Mouse (Mus musculus): Measurements from ENCODE around the gene Tnpo1. TPM values are rescaled to one million over a fixed set of nuclear protein-coding genes. Genes with fewer than 3 reads are reported as not detected.

Tnpo1 gene
- polyA plus RNA-seq, 1 experiment = 27.0 TPM

DNA sequence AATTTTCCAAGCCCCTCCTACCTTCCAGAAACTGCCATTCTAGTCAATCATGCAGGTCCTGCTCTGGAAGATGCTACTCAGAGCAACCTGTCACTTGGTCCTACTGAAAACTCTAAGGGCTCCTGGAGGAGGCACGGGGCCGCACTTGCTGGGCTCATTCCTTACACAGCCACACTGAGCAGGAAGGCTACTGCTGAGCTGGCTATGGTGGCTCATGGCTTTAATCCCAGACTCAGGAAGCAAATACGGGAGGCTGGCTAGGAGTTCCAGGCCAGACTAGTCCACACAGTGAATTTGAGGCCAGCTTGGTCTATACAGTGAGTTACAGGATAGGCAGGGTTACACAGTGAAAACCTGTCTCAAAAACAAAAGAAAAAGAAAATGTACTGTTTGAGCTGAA lies 15.4 kb downstream of the Tnpo1 start:
- Histone ChIP-seq H3K36me3 (ENCODE audit: control insufficient read depth, insufficient read depth, low read length) (no peaks in the 10 kb centered on the region), H3K27ac (ENCODE audit: insufficient read depth, low read depth, low read length) (no peak overlapping the region), H3K27me3 (replicated peaks; ENCODE audit: control insufficient read depth, insufficient read depth, low read length) (no peaks in the 10 kb centered on the region), H3K4me1 (ENCODE audit: control insufficient read depth, insufficient read depth, low read length) (peaks cover 57% of the 10 kb centered on the region), H3K4me3 (ENCODE audit: insufficient read depth, low read depth, low read length) (no peak overlapping the region)
- TF ChIP-seq CTCF (conservative IDR thresholded peaks at IDR 0.05; ENCODE audit: insufficient read depth, insufficient read length, low read depth, low read length) (no peak), POLR2A (IDR thresholded peaks at IDR 0.05; ENCODE audit: low read depth, low read length) (no peak)
- no peak for DNase-seq
- WGBS = 48% methylated on average over 3 of the region's 3 CpGs

DNA sequence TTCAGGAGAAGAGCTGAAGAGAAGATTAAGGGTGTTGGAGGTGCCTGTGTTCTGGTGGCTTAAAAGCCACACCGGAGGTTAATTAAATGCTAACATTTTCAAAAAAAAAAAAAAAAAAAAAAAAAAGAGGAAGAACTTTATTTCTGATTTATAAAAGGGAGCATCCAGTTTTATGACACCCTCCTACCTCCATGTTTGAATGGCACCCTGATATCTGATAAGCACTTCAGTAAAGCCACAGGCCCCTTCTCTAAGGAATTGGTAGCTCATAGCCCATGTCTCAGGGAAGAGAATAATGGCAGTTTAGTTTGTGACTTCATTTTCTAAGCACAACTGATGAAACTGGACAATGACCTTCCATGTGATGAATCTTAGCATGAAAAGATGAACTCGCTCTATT lies 21.6 kb downstream of the Tnpo1 start:
- WGBS = 85% methylated on average over 2 of the region's 2 CpGs
- DNase-seq = no peak
- no peaks in the 10 kb centered on the region for H3K27me3 ChIP-seq (replicated peaks; ENCODE audit: control insufficient read depth, insufficient read depth, low read length)
- peaks cover 1% of the 10 kb centered on the region; the same call in 1 of the 2 replicates for H3K36me3 ChIP-seq (ENCODE audit: control insufficient read depth, insufficient read depth, low read length)
- no peak overlapping the region for H3K4me3 ChIP-seq (ENCODE audit: insufficient read depth, low read depth, low read length)
- no peak overlapping the region for H3K27ac ChIP-seq (ENCODE audit: insufficient read depth, low read depth, low read length)
- H3K4me1 ChIP-seq (ENCODE audit: control insufficient read depth, insufficient read depth, low read length) = peaks cover 24% of the 10 kb centered on the region; the same call in 1 of the 2 replicates
- TF ChIP-seq POLR2A (IDR thresholded peaks at IDR 0.05; ENCODE audit: low read depth, low read length) (no peak), CTCF (conservative IDR thresholded peaks at IDR 0.05; ENCODE audit: insufficient read depth, insufficient read length, low read depth, low read length) (no peak)

- no peaks in the 10 kb centered on the region for H3K27me3 ChIP-seq (replicated peaks; ENCODE audit: control insufficient read depth, insufficient read depth, low read length)
- DNase-seq = peak; percentile 46
- WGBS = 59% methylated on average over 8 of the region's 8 CpGs
- peaks cover 19% of the 10 kb centered on the region; the same call in 1 of the 2 replicates for H3K4me1 ChIP-seq (ENCODE audit: control insufficient read depth, insufficient read depth, low read length)
- no peak for TF ChIP-seq CTCF (conservative IDR thresholded peaks at IDR 0.05; ENCODE audit: insufficient read depth, insufficient read length, low read depth, low read length)
- no peak for TF ChIP-seq POLR2A (IDR thresholded peaks at IDR 0.05; ENCODE audit: low read depth, low read length)
- no peak overlapping the region for H3K4me3 ChIP-seq (ENCODE audit: insufficient read depth, low read depth, low read length)
- H3K36me3 ChIP-seq (ENCODE audit: control insufficient read depth, insufficient read depth, low read length) = peaks cover 1% of the 10 kb centered on the region; the same call in 1 of the 2 replicates
- H3K27ac ChIP-seq (ENCODE audit: insufficient read depth, low read depth, low read length) = no peak overlapping the region
Measured at GRCm38 (mm10) chr13:98902366-98903025, 23.7 kb downstream of the Tnpo1 start.

DNA sequence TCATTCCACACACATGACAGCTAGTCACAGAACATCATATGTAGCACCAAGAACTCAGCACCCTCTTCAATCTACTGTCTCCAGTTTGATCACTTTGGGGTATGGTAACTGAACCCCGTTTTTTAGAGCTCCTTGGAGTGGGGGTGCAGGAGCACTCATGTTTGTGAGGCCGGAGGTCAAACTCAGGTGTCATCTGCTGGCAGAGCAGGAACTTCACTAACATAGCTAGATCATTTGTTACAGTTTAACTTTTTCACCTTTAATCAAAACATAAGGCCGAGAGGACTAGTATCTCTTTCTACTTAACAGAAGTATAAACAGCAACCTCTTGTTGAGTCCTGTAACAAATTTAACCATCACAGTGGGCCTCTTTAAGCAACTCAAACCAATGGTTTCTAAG lies 26.6 kb downstream of the Tnpo1 start:
- Histone ChIP-seq H3K4me1 (ENCODE audit: control insufficient read depth, insufficient read depth, low read length) (peaks cover 18% of the 10 kb centered on the region; the same call in 1 of the 2 replicates), H3K27ac (ENCODE audit: insufficient read depth, low read depth, low read length) (no peak overlapping the region), H3K4me3 (ENCODE audit: insufficient read depth, low read depth, low read length) (no peak overlapping the region), H3K27me3 (replicated peaks; ENCODE audit: control insufficient read depth, insufficient read depth, low read length) (no peaks in the 10 kb centered on the region), H3K36me3 (ENCODE audit: control insufficient read depth, insufficient read depth, low read length) (no peaks in the 10 kb centered on the region)
- DNase-seq = peak; percentile 59
- 46% methylated on average over 3 of the region's 3 CpGs for WGBS
- TF ChIP-seq CTCF (conservative IDR thresholded peaks at IDR 0.05; ENCODE audit: insufficient read depth, insufficient read length, low read depth, low read length) (no peak), POLR2A (IDR thresholded peaks at IDR 0.05; ENCODE audit: low read depth, low read length) (no peak)

DNA sequence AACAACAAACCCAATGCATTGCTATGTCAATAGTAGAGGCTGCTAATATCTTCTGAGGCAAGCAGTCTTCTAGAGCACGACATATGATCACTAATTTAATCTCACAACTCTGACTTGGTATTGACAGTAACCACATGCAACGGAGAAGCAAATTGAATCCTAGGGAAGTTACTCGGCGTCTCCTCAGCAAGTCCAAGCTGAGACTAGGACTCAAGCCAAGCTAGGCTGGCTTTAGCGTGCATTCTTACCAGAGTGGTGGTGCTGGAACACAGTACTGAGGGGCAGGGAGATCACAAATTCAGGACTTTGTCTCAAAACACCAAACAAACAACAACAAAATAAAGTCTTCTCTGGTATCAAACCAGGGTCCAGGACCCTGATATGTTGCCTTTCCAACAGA lies 28.6 kb downstream of the Tnpo1 start:
- H3K36me3 ChIP-seq (ENCODE audit: control insufficient read depth, insufficient read depth, low read length) = no peaks in the 10 kb centered on the region
- no peaks in the 10 kb centered on the region for H3K27me3 ChIP-seq (replicated peaks; ENCODE audit: control insufficient read depth, insufficient read depth, low read length)
- no peak overlapping the region for H3K4me3 ChIP-seq (ENCODE audit: insufficient read depth, low read depth, low read length)
- no peak overlapping the region for H3K27ac ChIP-seq (ENCODE audit: insufficient read depth, low read depth, low read length)
- 34% methylated on average over 5 of the region's 5 CpGs for WGBS
- peak; percentile 57 for DNase-seq
- no peak for TF ChIP-seq POLR2A (IDR thresholded peaks at IDR 0.05; ENCODE audit: low read depth, low read length)
- TF ChIP-seq CTCF (conservative IDR thresholded peaks at IDR 0.05; ENCODE audit: insufficient read depth, insufficient read length, low read depth, low read length) = no peak
- peaks cover 23% of the 10 kb centered on the region for H3K4me1 ChIP-seq (ENCODE audit: control insufficient read depth, insufficient read depth, low read length)

DNA sequence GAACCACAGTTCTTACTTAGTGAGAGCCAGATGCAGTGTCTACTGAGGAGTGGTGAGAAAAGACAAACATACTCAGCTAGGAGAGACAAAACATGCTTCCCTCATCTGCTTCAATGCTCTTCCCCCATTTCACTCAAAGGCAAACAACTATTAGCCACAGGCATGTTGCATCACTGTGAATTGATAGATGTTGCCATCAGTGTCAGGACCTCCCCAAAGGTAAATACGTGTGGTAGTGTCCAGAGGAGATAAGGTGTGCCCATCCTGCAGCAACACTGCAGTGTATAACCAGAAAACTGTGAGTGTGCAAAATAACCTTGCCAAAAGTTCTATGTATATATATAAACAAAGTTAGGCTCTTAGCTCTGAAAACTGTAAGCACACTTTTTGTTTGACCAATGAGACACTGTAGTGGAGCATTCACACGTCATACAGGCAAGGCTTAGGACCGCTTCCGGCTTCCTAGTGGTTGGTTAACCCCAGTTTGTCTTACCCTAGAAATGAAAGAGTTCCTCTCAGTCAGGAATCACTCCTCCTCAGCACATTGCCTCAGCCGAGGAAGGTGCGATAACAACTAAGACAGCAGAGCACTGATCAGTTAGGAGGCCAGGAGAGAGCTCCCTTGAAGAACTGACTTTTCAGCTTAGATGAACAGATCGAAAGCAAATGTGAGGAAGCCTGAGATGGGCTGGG lies 29.6 kb downstream of the Tnpo1 start:
- no peak for TF ChIP-seq POLR2A (IDR thresholded peaks at IDR 0.05; ENCODE audit: low read depth, low read length)
- 65% methylated on average over 7 of the region's 7 CpGs for WGBS

GRCm38 (mm10) chr13:98896013-98896412 lies 30.2 kb downstream of the Tnpo1 start:
- Histone ChIP-seq H3K36me3 (ENCODE audit: control insufficient read depth, insufficient read depth, low read length) (no peaks in the 10 kb centered on the region), H3K4me1 (ENCODE audit: control insufficient read depth, insufficient read depth, low read length) (peaks cover 18% of the 10 kb centered on the region), H3K4me3 (ENCODE audit: insufficient read depth, low read depth, low read length) (no peak overlapping the region), H3K27me3 (replicated peaks; ENCODE audit: control insufficient read depth, insufficient read depth, low read length) (no peaks in the 10 kb centered on the region), H3K27ac (ENCODE audit: insufficient read depth, low read depth, low read length) (no peak overlapping the region)
- no peak for DNase-seq
- 74% methylated on average over 4 of the region's 4 CpGs for WGBS
- no peak for TF ChIP-seq POLR2A (IDR thresholded peaks at IDR 0.05; ENCODE audit: low read depth, low read length)
- TF ChIP-seq CTCF (conservative IDR thresholded peaks at IDR 0.05; ENCODE audit: insufficient read depth, insufficient read length, low read depth, low read length) = no peak

More for the DNA sequence above, 29.6 kb downstream of the Tnpo1 start:
- H3K27me3 ChIP-seq (replicated peaks; ENCODE audit: control insufficient read depth, insufficient read depth, low read length) = no peaks in the 10 kb centered on the region
- H3K4me1 ChIP-seq (ENCODE audit: control insufficient read depth, insufficient read depth, low read length) = peaks cover 18% of the 10 kb centered on the region
- H3K27ac ChIP-seq (ENCODE audit: insufficient read depth, low read depth, low read length) = no peak overlapping the region
- H3K4me3 ChIP-seq (ENCODE audit: insufficient read depth, low read depth, low read length) = no peak overlapping the region
- DNase-seq = no peak
- no peaks in the 10 kb centered on the region for H3K36me3 ChIP-seq (ENCODE audit: control insufficient read depth, insufficient read depth, low read length)
